Mouse (Mus musculus): ENCODE measurements around the gene Siah1a. TPM values are rescaled to one million over a fixed set of nuclear protein-coding genes. Genes with fewer than 3 reads are reported as not detected.

The Siah1a gene
- total and polyA plus RNA-seq, 3 experiments: 5.9 to 11.1 (median 8.0) TPM

- no peak overlapping the region for H3K4me3 ChIP-seq (replicated peaks in 1 of 3; ENCODE audit: low read depth in 2 of 3, low read length in 2 of 3, poor library complexity in 1 of 3)
- H3K36me3 ChIP-seq (replicated peaks in 1 of 2; ENCODE audit: control insufficient read depth in 1 of 2, insufficient read depth in 1 of 2, low read length in 1 of 2): no peaks in the 10 kb centered on the region
- TF ChIP-seq CHD2 (IDR thresholded peaks at IDR 0.05; ENCODE audit: low read length) (no peak), BHLHE40 (IDR thresholded peaks at IDR 0.05; ENCODE audit: low read depth, low read length) (no peak), SMC3 (IDR thresholded peaks at IDR 0.05; ENCODE audit: low read depth, low read length) (no peak), ZC3H11A (IDR thresholded peaks at IDR 0.05; ENCODE audit: low read depth, low read length) (no peak), ZMIZ1 (IDR thresholded peaks at IDR 0.05; ENCODE audit: low read depth, low read length) (no peak), JUND (conservative IDR thresholded peaks at IDR 0.05; ENCODE audit: low read depth, low read length) (no peak), MAFK (IDR thresholded peaks at IDR 0.05; ENCODE audit: insufficient replicate concordance, low read length) (no peak), ELF1 (IDR thresholded peaks at IDR 0.05; ENCODE audit: low read depth, low read length) (no peak), CHD1 (IDR thresholded peaks at IDR 0.05; ENCODE audit: low read depth, low read length) (no peak), EP300 (IDR thresholded peaks at IDR 0.05; ENCODE audit: low read length) (no peak), JUN (IDR thresholded peaks at IDR 0.05; ENCODE audit: insufficient read depth, low read depth, low read length) (no peak), SIN3A (IDR thresholded peaks at IDR 0.05; ENCODE audit: low read length) (no peak)
- no peak overlapping the region for H3K4me2 ChIP-seq (ENCODE audit: insufficient read depth, low read depth, poor library complexity, severe bottlenecking)
- H3K27ac ChIP-seq (ENCODE audit: insufficient read depth, low read depth): no peak overlapping the region
- H3K9ac ChIP-seq (ENCODE audit: insufficient read depth, low read depth): no peak overlapping the region
- no peaks in the 10 kb centered on the region for H3K9me3 ChIP-seq (replicated peaks; ENCODE audit: low read length)
- dilution Hi-C loops (cut with MboI; ENCODE audit: extremely low pct_ligation_motif_present, extremely low pct_unique_long_range_greater_than_20kb, low sequenced_read_pairs) (no loop called here), in situ Hi-C loops (cut with MboI; ENCODE audit: low pct_ligation_motif_present, low pct_unique_long_range_greater_than_20kb, low sequenced_read_pairs) (no loop called here)
- peaks cover 0 to 15% of the 10 kb centered on the region in 2 experiments; a peak in 3 of 4 replicates for H3K4me1 ChIP-seq (ENCODE audit: control insufficient read depth in 1 of 2, insufficient read depth in 2 of 2)
- no peaks in the 10 kb centered on the region for H3K27me3 ChIP-seq (replicated peaks)
- no peak for DNase-seq (ENCODE audit: extremely low read depth)
- peaks cover 10% of the 10 kb centered on the region; the same call in 1 of the 2 replicates for H3K79me2 ChIP-seq (replicated peaks; ENCODE audit: control insufficient read depth, extremely low read depth, insufficient read depth, poor library complexity, severe bottlenecking)
Observed at GRCm38 (mm10) chr8:86734171-86734570, 11.6 kb downstream of the Siah1a start.

- no peak for TF ChIP-seq ZKSCAN1 (IDR thresholded peaks at IDR 0.05; ENCODE audit: borderline replicate concordance, low read depth, low read length)
- no peak for TF ChIP-seq HCFC1 (IDR thresholded peaks at IDR 0.05; ENCODE audit: low read depth, low read length)
- no peak for TF ChIP-seq MEF2A (IDR thresholded peaks at IDR 0.05; ENCODE audit: borderline replicate concordance, low read depth, low read length)
- TF ChIP-seq MAZ (IDR thresholded peaks at IDR 0.05; ENCODE audit: low read depth, low read length): no peak
- no peak for TF ChIP-seq POLR2AphosphoS2 (IDR thresholded peaks at IDR 0.05; ENCODE audit: low read depth, low read length)
- TF ChIP-seq SMC3 (IDR thresholded peaks at IDR 0.05; ENCODE audit: low read depth, low read length): no peak
- no peak for TF ChIP-seq POLR2A (IDR thresholded peaks at IDR 0.05; ENCODE audit: low read depth, low read length)
- no peak for TF ChIP-seq MXI1 (IDR thresholded peaks at IDR 0.05; ENCODE audit: low read depth, low read length)
- no peak for TF ChIP-seq TCF12 (IDR thresholded peaks at IDR 0.05; ENCODE audit: low read depth, low read length)
- TF ChIP-seq NELFE (IDR thresholded peaks at IDR 0.05; ENCODE audit: low read depth, low read length): no peak
- no peak for TF ChIP-seq GABPA (IDR thresholded peaks at IDR 0.05; ENCODE audit: insufficient replicate concordance, low read depth, low read length)
- TF ChIP-seq CHD1 (IDR thresholded peaks at IDR 0.05; ENCODE audit: low read depth, low read length): no peak
- no peak for TF ChIP-seq NRF1 (IDR thresholded peaks at IDR 0.05; ENCODE audit: low read depth, low read length)
- TF ChIP-seq EP300 (IDR thresholded peaks at IDR 0.05; ENCODE audit: low read length): no peak
- TF ChIP-seq ELF1 (IDR thresholded peaks at IDR 0.05; ENCODE audit: low read depth, low read length): no peak
- TF ChIP-seq RCOR1 (conservative IDR thresholded peaks at IDR 0.05; ENCODE audit: low read depth, low read length): no peak
- TF ChIP-seq SIN3A (IDR thresholded peaks at IDR 0.05; ENCODE audit: low read length): no peak
- TF ChIP-seq JUND (conservative IDR thresholded peaks at IDR 0.05; ENCODE audit: low read depth, low read length): no peak
- no peak for TF ChIP-seq UBTF (IDR thresholded peaks at IDR 0.05; ENCODE audit: low read depth, low read length)
- no peak for TF ChIP-seq CHD2 (IDR thresholded peaks at IDR 0.05; ENCODE audit: low read length)
- no peak for DNase-seq (ENCODE audit: extremely low read depth)
- Histone ChIP-seq H3K36me3 (replicated peaks in 1 of 2; ENCODE audit: control insufficient read depth in 1 of 2, insufficient read depth in 1 of 2, low read length in 1 of 2) (peaks cover 4 to 19% of the 10 kb centered on the region in 2 experiments), H3K9ac (ENCODE audit: insufficient read depth, low read depth) (no peak overlapping the region), H3K79me2 (replicated peaks; ENCODE audit: control insufficient read depth, extremely low read depth, insufficient read depth, poor library complexity, severe bottlenecking) (peaks cover 6% of the 10 kb centered on the region; the same call in 1 of the 2 replicates), H3K4me1 (ENCODE audit: control insufficient read depth in 1 of 2, insufficient read depth in 2 of 2) (peaks cover 0 to 13% of the 10 kb centered on the region in 2 experiments; a peak in 3 of 4 replicates), H3K27ac (ENCODE audit: insufficient read depth, low read depth) (no peak overlapping the region), H3K4me3 (replicated peaks in 1 of 3; ENCODE audit: low read depth in 2 of 3, low read length in 2 of 3, poor library complexity in 1 of 3) (no peak overlapping the region), H3K9me3 (replicated peaks; ENCODE audit: low read length) (no peaks in the 10 kb centered on the region), H3K4me2 (ENCODE audit: insufficient read depth, low read depth, poor library complexity, severe bottlenecking) (no peak overlapping the region), H3K27me3 (replicated peaks) (no peaks in the 10 kb centered on the region)
- in situ Hi-C loops (cut with MboI; ENCODE audit: low pct_ligation_motif_present, low pct_unique_long_range_greater_than_20kb, low sequenced_read_pairs) (no loop called here), dilution Hi-C loops (cut with MboI; ENCODE audit: extremely low pct_ligation_motif_present, extremely low pct_unique_long_range_greater_than_20kb, low sequenced_read_pairs) (no loop called here)
Observed at GRCm38 (mm10) chr8:86730860-86731259, 14.9 kb downstream of the Siah1a start.

Data from CH12.LX (cell line).